Mouse (Mus musculus): ENCODE results near the gene Mapk14. TPM values are rescaled to one million over a fixed set of nuclear protein-coding genes. Genes with fewer than 3 reads are reported as not detected.

Mapk14 gene
- polyA plus RNA-seq, 1 experiment from 2014 or later: 42.7 TPM

DNA sequence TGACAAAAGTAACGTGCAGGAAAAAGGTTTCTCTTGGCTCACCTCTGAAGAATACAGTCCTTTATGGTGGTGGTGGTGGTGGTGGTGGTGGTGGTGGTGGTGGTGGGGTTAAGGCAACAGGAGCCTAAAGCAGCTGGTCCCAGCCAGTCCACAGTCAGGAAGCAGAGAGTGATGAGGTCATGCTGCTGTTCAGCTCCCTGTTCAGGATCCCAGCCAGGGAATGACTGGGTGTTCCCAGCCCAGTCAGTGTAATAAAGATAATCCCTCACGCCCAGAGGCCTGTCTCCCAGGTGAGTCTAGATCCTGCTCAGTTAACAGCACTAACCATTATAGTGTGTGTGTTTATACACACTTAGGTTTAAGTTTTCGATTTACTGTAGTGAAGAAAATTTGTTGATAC, 10.6 kb downstream of the Mapk14 start:
- Histone ChIP-seq H3K36me3 (no peaks in the 10 kb centered on the region), H3K4me1 (peaks cover 17% of the 10 kb centered on the region), H3K4me2 (replicated peaks) (no peak overlapping the region), H3K9me3 (no peaks in the 10 kb centered on the region), H3K9ac (no peak overlapping the region), H3K27ac (no peak overlapping the region), H3K27me3 (replicated peaks) (no peaks in the 10 kb centered on the region), H3K4me3 (no peak overlapping the region)
- ATAC-seq (ENCODE audit: low FRiP score, low read depth): no peak
- WGBS: 87% methylated on average over 3 of the region's 3 CpGs

DNA sequence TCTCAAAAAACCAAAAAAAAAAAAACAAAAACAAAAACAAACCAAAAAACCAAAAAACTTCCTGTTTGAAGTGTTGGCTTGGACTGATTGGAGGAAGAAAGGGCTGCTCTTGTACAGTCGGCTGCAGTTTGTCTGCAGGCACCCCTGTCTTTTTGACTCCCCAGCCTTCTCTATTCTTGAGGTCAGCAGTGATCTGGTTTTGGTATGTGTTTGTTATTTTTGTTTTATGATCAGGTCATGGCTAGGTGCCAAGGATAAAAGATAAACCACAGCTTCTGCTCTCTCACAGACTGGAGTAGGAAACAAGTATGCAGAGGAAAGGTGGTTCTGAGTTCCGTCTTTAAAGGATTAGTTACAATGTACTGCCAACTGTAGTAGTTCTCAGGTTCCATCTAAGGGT, 11.5 kb downstream of the Mapk14 start:
- WGBS: 85% methylated on average over 2 of the region's 2 CpGs
- no peaks in the 10 kb centered on the region for H3K27me3 ChIP-seq (replicated peaks)
- no peaks in the 10 kb centered on the region for H3K9me3 ChIP-seq
- H3K4me1 ChIP-seq: peaks cover 9% of the 10 kb centered on the region
- H3K4me3 ChIP-seq: no peak overlapping the region
- no peak overlapping the region for H3K4me2 ChIP-seq (replicated peaks)
- no peak overlapping the region for H3K9ac ChIP-seq
- H3K27ac ChIP-seq: no peak overlapping the region
- no peaks in the 10 kb centered on the region for H3K36me3 ChIP-seq
- no peak for ATAC-seq (ENCODE audit: low FRiP score, low read depth)

DNA sequence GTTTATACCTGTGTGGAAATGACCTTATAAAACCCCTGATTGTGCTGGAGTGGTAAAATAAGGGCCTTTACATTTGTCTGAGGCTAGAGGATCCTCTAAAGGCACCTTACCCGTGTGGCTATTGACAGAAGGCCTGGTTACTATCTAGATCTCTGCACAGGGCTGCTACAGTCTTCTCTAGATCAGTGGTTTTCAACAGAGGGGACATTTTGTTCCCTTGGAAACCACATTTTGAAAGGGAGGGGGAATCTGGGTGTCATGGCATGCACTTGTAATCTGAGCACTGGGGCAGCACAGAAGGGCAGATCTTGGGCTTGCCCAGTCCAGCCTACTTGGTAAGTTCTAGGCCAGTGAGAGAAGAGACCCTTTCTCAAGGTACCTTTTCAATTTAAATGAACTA, 15.6 kb downstream of the Mapk14 start:
- no peak overlapping the region for H3K9ac ChIP-seq
- H3K4me3 ChIP-seq: no peak overlapping the region
- H3K27ac ChIP-seq: no peak overlapping the region
- no peaks in the 10 kb centered on the region for H3K27me3 ChIP-seq (replicated peaks)
- ATAC-seq (ENCODE audit: low FRiP score, low read depth): no peak
- peaks cover 6% of the 10 kb centered on the region; the same call in 1 of the 2 replicates for H3K4me1 ChIP-seq
- no peak overlapping the region for H3K4me2 ChIP-seq (replicated peaks)
- H3K36me3 ChIP-seq: no peaks in the 10 kb centered on the region
- 51% methylated on average over 1 of the region's 1 CpGs for WGBS
- no peaks in the 10 kb centered on the region for H3K9me3 ChIP-seq

DNA sequence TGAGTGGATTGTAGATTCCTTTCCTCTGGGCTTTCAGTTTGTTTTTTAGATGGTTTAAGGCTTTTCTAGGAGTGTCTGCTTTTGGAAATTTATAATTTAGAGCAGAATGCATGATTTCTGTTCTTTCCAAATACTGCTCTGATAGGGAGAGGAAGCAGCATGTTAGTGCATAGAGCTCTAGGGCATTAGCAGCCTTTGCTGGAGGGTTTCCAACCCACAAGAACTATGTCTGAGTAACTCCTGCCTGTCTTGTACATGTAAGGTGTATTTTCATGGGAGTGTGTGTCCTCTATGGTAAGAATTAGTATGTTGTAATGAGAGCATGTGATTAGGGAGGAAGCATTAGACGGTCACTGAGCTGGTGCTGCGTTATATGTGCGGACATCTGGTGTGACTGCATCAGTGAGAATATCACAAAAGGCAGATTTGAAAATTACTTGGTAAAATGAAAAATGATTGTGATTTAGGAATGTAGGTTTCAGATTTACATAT, 16.1 kb downstream of the Mapk14 start:
- ATAC-seq (ENCODE audit: low FRiP score, low read depth): no peak
- 96% methylated on average over 3 of the region's 3 CpGs for WGBS

DNA sequence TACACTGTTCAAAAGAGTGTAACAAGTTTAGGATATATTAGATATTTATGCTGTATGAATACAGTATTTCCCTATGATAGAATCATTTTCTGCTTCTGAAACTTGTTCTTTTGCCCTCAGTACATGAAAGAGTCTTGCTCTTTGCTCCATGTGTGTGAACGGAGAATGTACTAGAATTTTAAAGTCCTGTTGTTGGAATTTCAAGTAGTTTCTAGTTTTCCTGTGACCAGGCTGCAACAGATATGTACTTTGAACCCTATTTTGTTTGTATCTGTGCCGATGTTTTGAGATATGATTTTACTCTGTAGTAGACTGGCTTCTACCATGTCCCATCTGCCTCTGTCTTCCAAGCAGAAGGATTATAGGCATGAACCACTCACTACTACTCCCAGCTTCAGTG, 16.7 kb downstream of the Mapk14 start:
- 98% methylated on average over 2 of the region's 2 CpGs for WGBS
- Histone ChIP-seq H3K4me2 (replicated peaks) (no peak overlapping the region), H3K27ac (no peak overlapping the region), H3K4me1 (peaks cover 6% of the 10 kb centered on the region; the same call in 1 of the 2 replicates), H3K9ac (no peak overlapping the region), H3K36me3 (no peaks in the 10 kb centered on the region), H3K27me3 (replicated peaks) (no peaks in the 10 kb centered on the region), H3K9me3 (no peaks in the 10 kb centered on the region), H3K4me3 (no peak overlapping the region)
- no peak for ATAC-seq (ENCODE audit: low FRiP score, low read depth)

More for the DNA sequence above, 16.1 kb downstream of the Mapk14 start:
- peaks cover 6% of the 10 kb centered on the region; the same call in 1 of the 2 replicates for H3K4me1 ChIP-seq
- no peak overlapping the region for H3K9ac ChIP-seq
- no peaks in the 10 kb centered on the region for H3K36me3 ChIP-seq
- H3K4me3 ChIP-seq: no peak overlapping the region
- H3K4me2 ChIP-seq (replicated peaks): no peak overlapping the region
- no peaks in the 10 kb centered on the region for H3K9me3 ChIP-seq
- no peak overlapping the region for H3K27ac ChIP-seq
- no peaks in the 10 kb centered on the region for H3K27me3 ChIP-seq (replicated peaks)

DNA sequence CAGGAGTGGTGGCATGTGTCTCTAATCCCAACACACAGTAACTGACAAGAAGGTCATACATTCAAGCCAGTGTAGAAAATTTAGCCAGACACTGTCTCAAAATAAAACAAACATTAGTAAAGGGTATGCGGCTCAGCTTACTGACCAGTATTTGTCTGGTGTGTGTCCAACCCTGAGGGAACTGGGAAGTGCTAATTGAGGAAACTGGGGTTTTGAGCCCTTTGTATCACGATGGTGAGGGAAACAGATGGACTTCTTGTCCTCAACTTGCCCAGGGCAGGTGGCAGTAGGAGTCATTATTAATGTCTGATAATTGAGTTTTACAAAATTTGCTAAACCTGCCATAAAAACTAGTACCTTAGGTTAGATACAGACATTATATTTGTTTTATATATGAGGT, 17.9 kb downstream of the Mapk14 start:
- H3K9me3 ChIP-seq: no peaks in the 10 kb centered on the region
- peaks cover 6% of the 10 kb centered on the region; the same call in 1 of the 2 replicates for H3K4me1 ChIP-seq
- no peak overlapping the region for H3K4me3 ChIP-seq
- WGBS: 49% methylated on average over 2 of the region's 2 CpGs
- peaks cover 3% of the 10 kb centered on the region for H3K36me3 ChIP-seq
- H3K27me3 ChIP-seq (replicated peaks): no peaks in the 10 kb centered on the region
- no peak overlapping the region for H3K4me2 ChIP-seq (replicated peaks)
- H3K27ac ChIP-seq: no peak overlapping the region
- ATAC-seq (ENCODE audit: low FRiP score, low read depth): no peak
- H3K9ac ChIP-seq: no peak overlapping the region

DNA sequence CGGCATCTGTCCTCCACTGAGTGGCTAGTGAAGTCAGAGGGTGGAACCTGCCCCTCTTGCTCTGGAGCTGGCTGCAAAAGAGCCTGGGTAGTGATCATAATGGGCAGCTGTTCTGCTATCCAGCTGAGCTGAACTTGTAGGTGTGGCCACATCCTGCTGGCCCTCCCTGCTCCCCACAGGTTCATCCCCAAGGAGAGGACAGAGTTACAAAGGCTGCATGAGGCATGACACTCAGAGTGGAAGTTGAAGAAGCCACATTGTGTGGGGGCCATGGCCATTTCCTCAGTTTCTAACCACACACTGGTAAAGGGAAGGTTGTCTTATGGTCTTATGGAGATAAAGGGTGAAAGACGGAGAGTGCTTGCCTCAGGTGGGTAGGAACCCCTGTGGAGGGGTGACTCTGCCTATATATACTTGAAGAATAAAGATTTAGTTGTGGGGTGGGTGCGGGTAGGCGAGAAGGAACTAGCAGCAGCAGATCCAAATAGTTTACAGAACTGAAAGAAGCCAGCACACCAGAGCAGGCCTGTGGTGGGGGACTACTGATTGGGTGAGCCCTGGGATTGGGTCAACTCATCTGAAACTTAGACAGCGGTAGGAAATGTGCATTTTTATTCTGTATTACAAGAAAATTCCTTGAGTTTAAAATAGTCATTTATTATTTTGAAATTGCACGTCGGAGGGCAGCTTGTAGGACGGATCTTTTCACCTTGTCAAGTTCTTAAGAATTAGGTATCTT, 18.6 kb downstream of the Mapk14 start:
- Histone ChIP-seq H3K4me1 (peaks cover 6% of the 10 kb centered on the region; the same call in 1 of the 2 replicates), H3K4me2 (replicated peaks) (no peak overlapping the region), H3K9me3 (no peaks in the 10 kb centered on the region), H3K27me3 (replicated peaks) (no peaks in the 10 kb centered on the region), H3K36me3 (peaks cover 10% of the 10 kb centered on the region), H3K27ac (no peak overlapping the region), H3K9ac (no peak overlapping the region), H3K4me3 (no peak overlapping the region)
- no peak for ATAC-seq (ENCODE audit: low FRiP score, low read depth)
- WGBS: 90% methylated on average over 8 of the region's 8 CpGs

DNA sequence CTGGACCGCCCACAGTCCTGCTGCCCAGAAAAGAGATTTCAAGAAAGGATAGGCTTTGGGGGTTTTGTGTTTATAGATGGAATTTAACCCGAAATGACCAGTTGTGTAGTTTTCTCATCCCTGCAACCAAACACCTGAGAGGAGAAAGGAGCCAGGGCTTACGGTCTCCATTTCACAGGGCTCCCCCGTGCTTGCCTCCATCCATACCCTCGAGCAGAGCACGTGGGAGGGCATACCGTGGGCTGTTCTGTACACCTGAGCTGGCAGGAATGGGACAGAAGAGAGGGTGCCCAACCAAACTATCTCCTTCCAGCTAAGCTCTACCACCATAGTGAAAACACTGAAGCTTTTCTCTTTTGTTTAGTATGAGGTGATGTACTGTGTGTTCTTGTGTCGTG, 19.2 kb downstream of the Mapk14 start:
- Histone ChIP-seq H3K9ac (no peak overlapping the region), H3K4me3 (no peak overlapping the region), H3K9me3 (no peaks in the 10 kb centered on the region), H3K27ac (no peak overlapping the region), H3K27me3 (replicated peaks) (no peaks in the 10 kb centered on the region), H3K4me1 (peaks cover 6% of the 10 kb centered on the region; the same call in 1 of the 2 replicates), H3K36me3 (peaks cover 16% of the 10 kb centered on the region), H3K4me2 (replicated peaks) (no peak overlapping the region)
- 93% methylated on average over 8 of the region's 8 CpGs for WGBS
- no peak for ATAC-seq (ENCODE audit: low FRiP score, low read depth)

DNA sequence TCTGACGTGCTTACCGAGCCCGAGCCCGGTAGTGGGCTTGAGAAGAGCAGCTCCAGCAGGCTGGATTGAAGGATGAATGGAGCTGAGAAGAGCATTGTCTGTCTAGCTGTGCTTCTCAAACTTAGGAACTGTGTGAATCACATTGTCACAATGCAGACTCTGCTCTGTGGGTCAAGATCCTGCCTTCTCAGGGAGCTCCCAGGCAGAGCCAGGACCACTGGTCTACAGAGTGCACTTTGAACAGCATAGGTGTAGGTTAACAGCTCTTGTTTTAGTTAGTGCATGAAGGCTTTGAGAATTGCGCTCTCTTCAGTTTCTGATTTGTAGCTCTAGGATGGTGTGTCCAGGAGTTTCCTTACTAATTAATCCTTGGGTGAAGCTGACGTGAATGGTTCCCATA, 20.1 kb downstream of the Mapk14 start:
- WGBS: 90% methylated on average over 6 of the region's 6 CpGs
- no peak overlapping the region for H3K4me2 ChIP-seq (replicated peaks)
- no peak overlapping the region for H3K4me3 ChIP-seq
- H3K36me3 ChIP-seq: peaks cover 25% of the 10 kb centered on the region
- no peaks in the 10 kb centered on the region for H3K9me3 ChIP-seq
- H3K27me3 ChIP-seq (replicated peaks): no peaks in the 10 kb centered on the region
- peaks cover 6% of the 10 kb centered on the region; the same call in 1 of the 2 replicates for H3K4me1 ChIP-seq
- no peak overlapping the region for H3K27ac ChIP-seq
- no peak for ATAC-seq (ENCODE audit: low FRiP score, low read depth)
- no peak overlapping the region for H3K9ac ChIP-seq

DNA sequence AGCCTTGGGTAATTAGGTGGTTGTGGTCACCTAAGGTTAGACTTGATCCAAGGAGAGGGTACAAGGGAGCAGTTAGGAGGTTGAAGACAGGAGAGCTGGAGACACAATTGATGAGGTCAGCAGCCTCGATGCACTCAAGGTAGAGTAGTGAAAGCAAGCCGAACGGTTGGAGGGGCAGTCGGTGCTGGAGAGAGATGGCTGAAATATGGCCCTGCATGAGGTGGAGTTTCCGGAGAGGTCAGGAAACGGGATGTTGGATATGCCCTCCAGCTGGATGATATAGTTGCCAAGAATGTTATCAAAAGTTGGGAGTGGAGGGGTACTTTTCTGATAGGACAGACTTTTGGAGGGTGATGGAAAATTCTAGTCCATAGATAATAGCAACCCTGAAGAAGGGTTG, 21.2 kb downstream of the Mapk14 start:
- 86% methylated on average over 6 of the region's 6 CpGs for WGBS
- H3K9ac ChIP-seq: no peak overlapping the region

DNA sequence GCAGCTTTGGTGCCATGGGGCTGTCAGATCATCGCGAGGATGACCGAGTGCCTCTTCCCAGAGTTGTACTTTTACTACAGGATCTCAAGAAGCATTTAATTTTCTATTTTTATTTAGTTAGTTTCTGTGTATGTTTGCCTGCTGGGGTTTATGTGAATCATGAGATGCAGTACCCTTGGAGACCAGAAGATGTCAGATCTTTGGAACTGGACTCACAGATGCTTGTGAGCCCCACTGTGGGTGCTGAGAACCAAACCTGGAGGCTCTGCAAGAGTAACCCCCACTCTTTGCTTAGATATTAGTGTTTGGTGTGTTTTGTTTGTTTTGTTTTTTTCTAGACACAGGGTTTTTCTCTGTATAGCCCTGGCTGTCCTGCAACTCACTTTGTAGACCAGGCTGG, 22.9 kb downstream of the Mapk14 start:
- Histone ChIP-seq H3K4me3 (no peak overlapping the region), H3K27ac (no peak overlapping the region), H3K9ac (no peak overlapping the region), H3K4me2 (replicated peaks) (no peak overlapping the region), H3K27me3 (replicated peaks) (no peaks in the 10 kb centered on the region), H3K9me3 (no peaks in the 10 kb centered on the region), H3K4me1 (peaks cover 6% of the 10 kb centered on the region; the same call in 1 of the 2 replicates), H3K36me3 (peaks cover 45% of the 10 kb centered on the region)
- ATAC-seq (ENCODE audit: low FRiP score, low read depth): no peak
- WGBS: 94% methylated on average over 3 of the region's 3 CpGs

More for the DNA sequence above, 21.2 kb downstream of the Mapk14 start:
- no peaks in the 10 kb centered on the region for H3K27me3 ChIP-seq (replicated peaks)
- H3K4me2 ChIP-seq (replicated peaks): no peak overlapping the region
- no peak overlapping the region for H3K4me3 ChIP-seq
- H3K36me3 ChIP-seq: peaks cover 35% of the 10 kb centered on the region
- no peaks in the 10 kb centered on the region for H3K9me3 ChIP-seq
- H3K27ac ChIP-seq: no peak overlapping the region
- no peak for ATAC-seq (ENCODE audit: low FRiP score, low read depth)
- peaks cover 6% of the 10 kb centered on the region; the same call in 1 of the 2 replicates for H3K4me1 ChIP-seq

DNA sequence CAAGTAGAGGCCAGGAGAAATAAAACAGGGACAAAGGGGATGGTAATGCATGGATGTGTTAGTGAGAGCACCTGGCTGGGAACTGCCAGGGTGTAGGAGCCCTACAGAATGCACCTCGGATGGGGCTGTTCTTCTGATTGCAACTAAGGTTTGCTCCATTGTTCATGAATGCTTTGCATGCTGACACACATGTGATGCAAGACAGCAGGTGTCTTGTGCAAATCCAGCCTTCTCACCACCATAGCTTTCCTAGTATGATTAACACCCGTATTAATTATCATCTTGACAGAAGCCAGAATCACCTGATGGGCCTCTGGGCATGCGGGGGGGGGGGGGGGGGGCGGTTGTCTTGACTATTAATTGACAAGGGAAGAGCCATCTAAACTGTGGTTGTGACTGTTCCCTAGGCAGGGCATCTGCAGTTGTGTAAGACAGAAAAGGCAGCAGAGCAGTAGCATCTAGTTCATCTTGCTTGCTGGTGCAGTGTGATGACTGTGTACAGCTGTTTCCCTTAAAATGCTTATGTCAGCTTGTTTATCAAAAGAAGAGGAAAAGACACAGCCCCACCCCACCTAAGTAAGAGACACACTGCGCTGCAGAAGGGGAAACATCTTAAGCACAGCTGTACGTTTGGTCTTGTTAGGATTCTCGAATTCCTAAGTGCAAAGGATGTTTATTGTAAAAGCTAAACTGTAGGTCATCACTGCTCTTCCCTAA, 24.9 kb downstream of the Mapk14 start:
- no peak overlapping the region for H3K4me2 ChIP-seq (replicated peaks)
- H3K4me1 ChIP-seq: no peaks in the 10 kb centered on the region
- ATAC-seq (ENCODE audit: low FRiP score, low read depth): no peak
- WGBS: 76% methylated on average over 7 of the region's 7 CpGs
- H3K27ac ChIP-seq: no peak overlapping the region
- H3K9me3 ChIP-seq: no peaks in the 10 kb centered on the region
- H3K36me3 ChIP-seq: peaks cover 55% of the 10 kb centered on the region
- no peak overlapping the region for H3K9ac ChIP-seq
- no peak overlapping the region for H3K4me3 ChIP-seq
- H3K27me3 ChIP-seq (replicated peaks): no peaks in the 10 kb centered on the region

All from neural tube, embryonic 12.5 days (tissue).